ENCODE assay signal across 10 mouse cellular contexts in the genomic region with DNA sequence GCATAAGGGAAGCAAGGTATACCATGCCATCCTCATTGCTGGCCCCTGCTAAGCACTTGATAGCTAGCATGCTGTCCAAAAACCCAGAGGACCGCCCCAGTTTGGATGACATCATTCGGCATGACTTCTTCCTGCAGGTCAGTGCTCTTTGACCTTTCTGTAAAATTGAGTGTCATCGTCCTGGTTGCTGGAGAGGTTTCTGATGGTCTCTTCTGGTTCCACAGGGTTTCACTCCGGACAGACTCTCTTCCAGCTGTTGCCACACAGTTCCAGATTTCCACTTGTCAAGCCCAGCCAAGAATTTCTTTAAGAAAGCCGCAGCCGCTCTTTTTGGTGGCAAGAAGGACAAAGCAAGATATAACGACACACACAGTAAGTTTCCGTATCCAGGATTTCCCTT. TPM values are rescaled to one million over a fixed set of nuclear protein-coding genes. Genes with fewer than 3 reads are reported as not detected.
DNase-seq lines count a peak whose midpoint lies in the region; ATAC-seq and TF ChIP-seq lines count a peak whose summit lies in the region.
"Had no signal": no experiment of that assay in that cellular context is flagged by ENCODE, and none has a peak within 500 bp of the region (broad histone marks: within the 10 kb centered on the region; RNA-seq: fewer than 3 reads in every experiment).

No protein-coding gene starts in this region.

- no peak overlapping the region for H3K9ac ChIP-seq in forebrain, embryonic 14.5 days (ENCODE audit: low read length)
- H3K9ac ChIP-seq in limb, embryonic 14.5 days (ENCODE audit: low read depth, low read length, severe bottlenecking), result peak overlapping the region; percentile 21; the same call in 1 of the 2 replicates

- no peak for TF ChIP-seq POLR2A in kidney, adult 2 months (IDR thresholded peaks at IDR 0.05; ENCODE audit: low read depth, low read length)
- no peak for TF ChIP-seq POLR2A in limb, embryonic 14.5 days (IDR thresholded peaks at IDR 0.05; ENCODE audit: borderline replicate concordance, extremely low read depth, insufficient read depth, insufficient read length)
- TF ChIP-seq POLR2A in myocyte (IDR thresholded peaks at IDR 0.05; ENCODE audit: insufficient read length, low read depth), result peak; percentile 47

- no peak overlapping the region for H3K27ac ChIP-seq in kidney, adult 2 months (ENCODE audit: insufficient read depth, low read depth, low read length)
- no peak overlapping the region for H3K27ac ChIP-seq in forebrain, embryonic 14.5 days (ENCODE audit: low read depth, low read length)
- peak overlapping the region; percentile 43; the same call in 1 of the 2 replicates for H3K27ac ChIP-seq in limb, embryonic 14.5 days (replicated peaks; ENCODE audit: low read depth, low read length)
- H3K27ac ChIP-seq: macrophage had no signal

- DNase-seq in kidney, adult 2 months, result peak; percentile 5
- DNase-seq in kidney, postnatal 4 days, result no peak
- DNase-seq in forebrain, embryonic 14.5 days (ENCODE audit: low spot score), result no peak
- no peak for DNase-seq in limb, embryonic 14.5 days (ENCODE audit: low spot score)
- DNase-seq in layer of hippocampus, adult 18-20 months (ENCODE audit: low spot score in 2 of 2), result no peak
- DNase-seq in urinary bladder, postnatal 14 days (ENCODE audit: low spot score), result no peak
- no peak for DNase-seq in gastrocnemius, adult 8-10 months (ENCODE audit: low spot score in 2 of 2)
- DNase-seq: gastrocnemius, postnatal 36 days had no signal

- H3K4me2 ChIP-seq in forebrain, embryonic 14.5 days (ENCODE audit: low read length), result peak overlapping the region; percentile 0; the same call in 1 of the 2 replicates
- peak overlapping the region; percentile 100 for H3K4me2 ChIP-seq in limb, embryonic 14.5 days (replicated peaks; ENCODE audit: low read depth, low read length, severe bottlenecking)
- H3K4me2 ChIP-seq in myocyte (ENCODE audit: low read depth), result peak overlapping the region; percentile 82

- peak overlapping the region; percentile 22; the same call in 1 of the 2 replicates for H3K4me3 ChIP-seq in kidney, adult 2 months (ENCODE audit: insufficient read depth, low read depth, low read length)
- H3K4me3 ChIP-seq in forebrain, embryonic 14.5 days (ENCODE audit: low read depth, low read length), result no peak overlapping the region
- H3K4me3 ChIP-seq in limb, embryonic 14.5 days (replicated peaks; ENCODE audit: low read length), result peak overlapping the region; percentile 78
- H3K4me3 ChIP-seq in myocyte, result peak overlapping the region; percentile 80

- TF ChIP-seq CTCF in kidney, adult 2 months (conservative IDR thresholded peaks at IDR 0.05; ENCODE audit: insufficient read depth, insufficient read length, low read depth, low read length), result no peak

- no peaks in the 10 kb centered on the region for H3K9me3 ChIP-seq in forebrain, embryonic 14.5 days (replicated peaks; ENCODE audit: control insufficient read depth, low read length)
- no peaks in the 10 kb centered on the region for H3K9me3 ChIP-seq in limb, embryonic 14.5 days (ENCODE audit: control insufficient read depth, low read length)

- 74% methylated on average over 8 of the region's 8 CpGs for WGBS in kidney, adult 2 months
- 92% methylated on average over 8 of the region's 8 CpGs for WGBS in forebrain, embryonic 14.5 days
- WGBS in limb, embryonic 14.5 days, result 85% methylated on average over 8 of the region's 8 CpGs

- ATAC-seq in forebrain, embryonic 14.5 days, result no peak
- ATAC-seq in limb, embryonic 14.5 days (ENCODE audit: low FRiP score, low read depth), result no peak

- no peak overlapping the region for H3ac ChIP-seq in myocyte (ENCODE audit: control insufficient read depth, insufficient read length)

- H3K4me1 ChIP-seq in kidney, adult 2 months (ENCODE audit: control insufficient read depth, insufficient read depth, low read length), result no peaks in the 10 kb centered on the region
- no peaks in the 10 kb centered on the region for H3K4me1 ChIP-seq in forebrain, embryonic 14.5 days (ENCODE audit: control insufficient read depth, insufficient read depth, low read length)
- H3K4me1 ChIP-seq in limb, embryonic 14.5 days (ENCODE audit: control insufficient read depth, insufficient read depth, low read length), result peaks cover 12% of the 10 kb centered on the region

- peaks cover 12% of the 10 kb centered on the region; the same call in 1 of the 2 replicates for H3K36me3 ChIP-seq in kidney, adult 2 months (ENCODE audit: control insufficient read depth, insufficient read depth, low read length)
- H3K36me3 ChIP-seq in forebrain, embryonic 14.5 days (ENCODE audit: control insufficient read depth, insufficient read depth, low read length), result peaks cover 36% of the 10 kb centered on the region
- peaks cover 46% of the 10 kb centered on the region for H3K36me3 ChIP-seq in limb, embryonic 14.5 days (ENCODE audit: control insufficient read depth, insufficient read depth, low read length)
- H3K36me3 ChIP-seq in myocyte (ENCODE audit: control insufficient read depth, insufficient read depth), result peaks cover 59% of the 10 kb centered on the region

- H3K79me2 ChIP-seq in myocyte (ENCODE audit: control insufficient read depth, insufficient read depth), result peaks cover 40% of the 10 kb centered on the region

- H3K27me3 ChIP-seq in kidney, adult 2 months (replicated peaks; ENCODE audit: control insufficient read depth, insufficient read depth, low read length), result no peaks in the 10 kb centered on the region
- H3K27me3 ChIP-seq in forebrain, embryonic 14.5 days (replicated peaks; ENCODE audit: control insufficient read depth, insufficient read depth, low read length), result no peaks in the 10 kb centered on the region
- H3K27me3 ChIP-seq in limb, embryonic 14.5 days (ENCODE audit: control insufficient read depth, insufficient read depth, low read length), result no peaks in the 10 kb centered on the region
- no peaks in the 10 kb centered on the region for H3K27me3 ChIP-seq in myocyte (ENCODE audit: control insufficient read depth, insufficient read depth, insufficient read length)

TF ChIP-seq in myocyte, 11 proteins besides CTCF, POLR2A, EP300 and RAD21:
- TF ChIP-seq E2F4 (IDR thresholded peaks at IDR 0.05; ENCODE audit: insufficient read depth), result no peak
- TF ChIP-seq POLR2AphosphoS2 (IDR thresholded peaks at IDR 0.05; ENCODE audit: insufficient read length, low read depth), result peak; percentile 64

RNA-seq across cellular contexts. Expression of gene Plk2, which starts 2.9 kb away (rescaled TPM):
- 4.5 and 5.4 TPM in 2 replicates for polyA plus RNA-seq in kidney, adult 2 months (2012; rRNA removed)
- 152 and 191 TPM in 2 replicates for polyA plus RNA-seq in forebrain, embryonic 14.5 days (2014; fragmentation: Nextera tagmentation; extraction: Ambion mirVana)
- polyA plus RNA-seq in limb, embryonic 14.5 days (2012; rRNA removed), result 59.5 and 61.9 TPM in 2 replicates
- 119 and 139 TPM in 2 replicates for polyA plus RNA-seq in limb, embryonic 14.5 days (2014; fragmentation: Nextera tagmentation; extraction: Ambion mirVana)
- 97.6 TPM for polyA plus RNA-seq in myocyte (2012; fragmentation: generic; extraction: Trizol)
- 100 to 1,000 TPM; 243 to 293 TPM for total RNA-seq in layer of hippocampus, adult 18-20 months (2021)
- total RNA-seq in gastrocnemius, adult 8-10 months (2022), result 1 to 10 TPM; 3.0 to 6.9 (median 4.1) TPM

RNA-seq across cellular contexts. Expression of gene Gapt, which starts 40.8 kb away (rescaled TPM):
- polyA plus RNA-seq in kidney, adult 2 months (2012; rRNA removed), result 0.05 and 0.30 TPM in 2 replicates
- polyA plus RNA-seq in forebrain, embryonic 14.5 days (2014; fragmentation: Nextera tagmentation; extraction: Ambion mirVana), result not detected in 2 replicates
- 0.19 and 0.23 TPM in 2 replicates for polyA plus RNA-seq in limb, embryonic 14.5 days (2012; rRNA removed)
- 0.35 TPM in 1 of 2 replicates, not detected in the other for polyA plus RNA-seq in limb, embryonic 14.5 days (2014; fragmentation: Nextera tagmentation; extraction: Ambion mirVana)
- polyA plus RNA-seq in myocyte (2012; fragmentation: generic; extraction: Trizol), result not detected
- not detected for total RNA-seq in layer of hippocampus, adult 18-20 months (2021)
- not detected for total RNA-seq in gastrocnemius, adult 8-10 months (2022)
- total RNA-seq: gastrocnemius, postnatal 36 days had no signal

Comparison
In these comparisons a context has a peak if more than half of its experiments do, and no peak if none do; other contexts are left out.
1. H3K4me2 ChIP-seq: peak in every context shown above with its lines; median percentile 100 in limb, embryonic 14.5 days; 82 in myocyte; 0 in forebrain, embryonic 14.5 days.